Mouse (Mus musculus) liver, embryonic 14.5 days (tissue): ENCODE data around the gene Gm13275.
A peak's percentile ranks its signal among the peaks of the same experiment; 100 is the strongest.
"Not testable (repeated sequence)": the region's sequence is repeated elsewhere in the genome, so short reads cannot be mapped to it uniquely, and the experiment has no call there.

ENCODE experiments used
- CTCF ChIP-seq: IDR thresholded peaks from 2 replicates; pipeline ENCODE4 v1.5.1; 2016; ENCODE audit warnings: antibody characterized with exemption, low read depth, control low read depth
- EP300 ChIP-seq: IDR thresholded peaks from 2 replicates; pipeline ENCODE4 v1.6.1; 2016; ENCODE audit warnings: antibody characterized with exemption, low read depth

- TF ChIP-seq CTCF: peak; percentile 73
- not testable (repeated sequence) for TF ChIP-seq EP300
These were observed 30.8 kb upstream of the Gm13275 start for GRCm38 (mm10) chr4:88763384-88764018.
